Mouse (Mus musculus): Measurements from ENCODE around the gene Zbtb33. TPM values are rescaled to one million over a fixed set of nuclear protein-coding genes. Genes with fewer than 3 reads are reported as not detected.
A peak's percentile ranks its signal among the peaks of the same experiment; 100 is the strongest.

Gene Zbtb33
- total RNA-seq (2017): 30.6 and 31.5 TPM in 2 replicates

DNA sequence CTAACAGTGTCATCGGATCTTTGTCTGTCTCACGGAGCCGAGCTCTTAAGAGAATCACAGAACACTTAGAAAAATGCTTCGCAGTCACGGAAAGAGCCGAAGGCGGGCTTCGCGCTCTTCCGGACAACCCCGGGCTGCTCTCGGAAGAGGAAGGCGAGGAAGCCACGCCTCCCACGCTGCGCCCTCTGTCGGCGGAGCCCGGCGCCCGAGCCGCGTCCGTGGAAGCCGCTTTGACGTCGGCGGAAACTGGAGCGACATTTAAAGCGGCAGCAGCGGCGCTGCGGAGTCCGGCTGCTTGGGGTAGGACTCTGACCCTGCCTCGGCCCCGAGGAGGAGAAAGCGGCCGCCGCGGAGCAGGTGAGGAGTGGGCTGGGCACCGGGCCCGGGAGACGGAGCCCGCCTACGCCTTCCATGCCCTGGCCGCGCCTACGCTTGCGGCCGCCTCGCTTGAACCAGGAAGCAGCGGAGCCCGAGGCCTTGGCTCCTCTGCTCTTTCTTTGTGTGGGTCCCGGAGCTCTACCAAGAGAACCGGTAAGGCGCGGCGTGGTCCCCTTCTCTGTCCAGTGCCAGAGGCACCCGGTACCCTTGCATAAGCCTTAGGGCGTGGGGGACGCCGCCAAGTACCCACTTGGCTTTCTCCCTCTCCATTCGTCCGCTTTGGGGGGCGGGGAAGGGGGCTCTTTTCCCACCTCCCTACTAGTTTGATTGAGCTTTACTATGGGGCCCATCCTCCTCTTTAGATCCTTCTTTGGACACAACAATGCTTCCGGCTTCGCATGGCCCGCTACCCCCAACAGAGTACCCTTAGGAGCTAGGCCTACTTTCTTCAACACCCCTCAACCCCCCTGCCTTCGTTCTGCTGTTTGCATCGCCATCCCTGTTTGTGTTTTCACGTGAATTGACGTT, at the start of gene Zbtb33:
Gene Zbtb33 (plus strand): TSS at position 242 of the 906 bp plus-strand sequence.
- peak; percentile 96 for ATAC-seq (replicated peaks; ENCODE audit: low read depth, poor library complexity, severe bottlenecking)

DNA sequence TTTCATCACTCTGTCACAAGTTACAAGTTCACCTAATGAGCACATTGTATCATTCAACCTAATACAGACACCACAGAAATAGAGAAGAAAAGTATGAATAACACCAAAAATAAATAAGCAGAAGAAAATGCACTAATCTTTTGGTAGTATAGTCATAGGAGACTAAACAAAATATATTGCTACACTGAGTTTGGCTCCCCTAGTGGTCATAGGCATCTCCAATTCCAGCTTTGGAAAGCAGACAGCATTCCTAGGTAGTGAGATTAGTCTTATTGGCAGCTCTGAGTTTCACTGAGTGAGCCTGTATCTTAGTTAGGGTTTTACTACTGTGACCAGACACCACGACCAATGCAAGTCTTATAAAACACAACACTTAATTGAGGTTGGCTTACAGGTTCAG, 30.5 kb upstream of the Zbtb33 start:
- ATAC-seq (replicated peaks; ENCODE audit: low read depth, poor library complexity, severe bottlenecking): no peak

DNA sequence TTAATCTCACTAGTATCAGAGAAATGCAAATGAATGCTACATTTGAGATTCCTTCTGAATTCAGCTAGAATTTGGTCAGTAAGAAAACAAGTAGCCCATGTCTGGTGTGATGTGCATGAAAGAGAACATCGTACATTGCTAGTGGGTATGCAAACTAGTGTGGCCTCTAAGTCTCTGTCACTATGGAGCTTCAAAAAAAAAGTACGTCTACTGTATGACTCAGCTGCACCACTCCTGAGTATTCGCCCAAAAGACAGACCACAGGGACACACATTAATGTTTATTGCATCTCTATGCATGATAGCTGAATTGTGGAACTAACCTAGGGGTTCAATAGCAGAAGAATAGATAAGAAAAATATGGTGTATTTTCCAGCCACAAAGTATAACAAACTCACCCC, 24.3 kb upstream of the Zbtb33 start:
- ATAC-seq (replicated peaks; ENCODE audit: low read depth, poor library complexity, severe bottlenecking): no peak

DNA sequence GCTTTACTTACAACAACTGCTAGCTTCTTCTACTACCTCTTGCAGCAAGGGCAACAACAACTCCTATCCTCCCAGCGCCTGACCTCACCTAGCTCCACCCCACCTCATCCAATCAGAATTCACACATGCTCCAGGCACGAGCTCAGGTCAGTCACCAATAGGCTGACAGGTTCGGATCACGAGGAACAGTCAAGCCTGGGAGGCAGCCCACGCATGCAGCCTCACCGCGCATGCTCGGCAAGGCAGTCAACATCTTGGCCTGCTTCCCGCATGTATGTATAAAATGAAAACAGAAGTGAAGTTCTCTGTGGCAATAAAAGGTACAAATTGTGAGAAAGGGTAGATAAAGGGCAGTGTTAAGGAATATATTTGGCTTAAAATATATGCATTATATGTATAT, 23.5 kb upstream of the Zbtb33 start:
- ATAC-seq (replicated peaks; ENCODE audit: low read depth, poor library complexity, severe bottlenecking): no peak

DNA sequence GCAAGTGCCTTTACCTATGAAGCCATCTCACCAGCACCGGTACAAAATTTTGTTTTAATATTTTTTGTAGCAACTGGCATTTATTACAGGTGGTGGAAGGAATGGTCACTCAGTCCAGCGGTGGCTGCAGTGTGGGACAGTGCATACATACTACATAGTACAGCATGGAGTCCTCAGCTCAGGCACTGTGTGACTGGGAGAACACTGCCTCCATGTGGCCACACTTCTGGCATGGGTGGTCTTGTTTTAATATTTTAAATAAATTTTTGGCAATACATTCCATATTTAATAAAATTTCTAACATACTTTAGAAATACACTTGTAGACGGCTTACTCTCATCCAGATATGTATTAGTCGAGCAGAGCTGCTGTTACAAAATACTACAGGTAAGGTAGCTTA, 23.0 kb upstream of the Zbtb33 start:
- ATAC-seq (replicated peaks; ENCODE audit: low read depth, poor library complexity, severe bottlenecking): no peak

DNA sequence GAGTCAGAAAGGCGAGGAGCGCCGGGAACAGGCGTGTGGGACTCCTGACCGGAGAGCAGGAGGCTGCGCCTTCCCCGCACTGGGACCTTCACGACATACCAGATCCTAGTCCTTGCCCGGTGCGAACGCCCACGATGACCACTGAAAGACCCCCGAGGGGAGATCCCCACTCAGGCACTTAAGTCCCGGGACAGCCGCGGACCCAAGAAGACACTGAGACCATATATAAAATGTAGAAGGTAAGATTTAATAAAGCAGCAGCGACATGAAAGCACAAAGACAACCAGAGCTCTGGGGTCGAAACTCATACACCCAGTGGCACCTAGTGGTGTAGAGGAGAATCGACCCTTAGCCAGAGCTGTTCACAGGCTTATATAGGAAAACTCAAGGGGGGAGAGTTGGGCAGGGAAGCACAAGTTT, 9.7 kb upstream of the Zbtb33 start:
- peak; percentile 75; the same call in 1 of the 2 replicates for ATAC-seq (replicated peaks; ENCODE audit: low read depth, poor library complexity, severe bottlenecking)

DNA sequence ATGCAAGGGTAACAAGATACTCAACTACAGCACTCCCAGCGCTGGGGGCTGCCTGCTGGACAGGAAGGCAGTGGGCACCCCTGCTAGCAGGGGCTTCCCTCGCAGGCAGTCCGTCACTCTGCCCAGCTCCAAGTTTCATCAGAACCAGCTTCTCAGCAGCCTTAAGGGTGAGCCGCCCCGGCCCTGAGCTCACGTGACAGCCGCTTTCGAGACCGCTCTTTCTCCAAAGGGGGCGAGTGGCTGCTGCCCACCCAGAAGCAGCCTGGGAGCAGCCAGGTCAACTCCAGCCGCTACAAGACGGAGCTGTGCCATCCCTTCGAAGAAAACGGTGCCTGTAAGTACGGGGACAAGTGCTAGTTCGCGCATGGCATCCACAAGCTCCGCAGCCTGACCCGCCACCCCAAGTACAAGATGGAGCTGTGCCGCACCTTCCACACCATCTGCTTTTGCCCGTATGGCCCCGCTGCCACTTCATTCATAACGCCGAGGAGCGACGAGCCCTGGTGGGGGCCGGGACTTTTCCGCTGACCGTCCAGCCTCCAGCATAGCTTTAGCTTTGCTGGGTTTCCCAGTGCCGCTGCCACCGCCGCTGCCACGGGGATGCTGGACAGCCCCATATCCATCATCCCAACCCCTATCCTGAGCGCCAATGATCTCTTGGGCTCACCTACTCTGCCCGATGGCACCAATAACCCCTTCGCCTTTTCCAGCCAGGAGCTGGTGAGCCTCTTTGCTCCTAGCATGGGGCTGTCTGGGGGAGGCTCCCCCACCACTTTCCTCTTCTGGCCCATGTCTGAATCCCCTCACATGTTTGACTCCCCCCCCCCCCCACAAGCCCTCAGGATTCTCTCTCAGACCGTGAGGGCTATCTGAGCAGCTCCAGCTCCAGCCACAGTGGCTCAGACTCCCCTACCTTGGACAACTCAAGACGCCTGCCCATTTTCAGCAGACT, 8.7 kb upstream of the Zbtb33 start:
- peak; percentile 42 for ATAC-seq (replicated peaks; ENCODE audit: low read depth, poor library complexity, severe bottlenecking)

DNA sequence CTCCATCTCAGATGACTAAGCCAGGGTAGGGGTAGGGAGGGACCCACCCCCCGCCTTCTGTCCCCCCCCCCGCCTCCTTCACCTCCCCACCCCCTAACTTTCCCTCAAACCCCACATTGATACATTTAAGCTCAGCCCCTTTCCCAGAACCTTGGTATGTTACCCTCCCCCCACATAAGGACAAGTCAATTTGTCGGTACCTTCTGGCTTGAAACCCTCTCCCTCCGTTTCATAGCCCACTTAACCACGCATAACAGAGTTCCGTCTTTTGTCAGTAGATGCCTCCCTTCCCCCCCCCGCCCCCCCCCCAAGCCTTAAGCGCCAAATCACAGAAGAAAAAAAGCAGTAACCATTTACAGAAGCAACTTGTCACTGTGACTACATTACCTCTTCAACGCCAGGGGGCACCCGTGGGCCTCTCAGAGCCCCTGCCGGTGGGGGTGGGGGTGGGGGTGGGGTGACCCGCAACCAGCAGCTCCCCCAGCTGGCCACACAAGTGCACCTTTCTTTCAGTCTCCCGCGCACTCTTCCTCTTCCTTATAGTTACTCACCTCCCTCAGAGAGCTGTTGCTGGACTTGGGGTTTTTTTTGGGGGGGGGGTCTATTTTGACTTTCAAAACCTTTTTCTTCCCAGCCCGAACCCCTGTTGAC, 7.9 kb upstream of the Zbtb33 start:
- ATAC-seq (replicated peaks; ENCODE audit: low read depth, poor library complexity, severe bottlenecking): peak; percentile 88

DNA sequence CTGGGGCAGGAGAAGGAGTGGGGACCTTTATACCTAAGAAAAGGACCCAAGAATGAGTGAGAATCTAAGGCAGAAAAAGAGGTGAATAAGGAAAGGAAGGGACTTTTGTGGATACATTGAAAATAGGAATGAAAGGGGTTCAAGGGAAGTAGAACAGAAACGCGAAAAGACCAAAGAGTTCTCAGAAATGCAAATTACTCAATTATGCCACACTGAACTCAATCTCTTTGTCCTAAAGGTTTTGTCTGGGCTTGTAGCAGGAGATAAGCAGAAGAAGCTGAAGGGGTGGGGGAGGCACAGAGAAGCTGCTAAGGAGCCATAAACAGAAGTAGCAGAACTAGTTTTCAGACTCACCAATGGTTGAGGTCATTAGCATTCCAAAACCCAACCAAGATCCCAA, 4.1 kb upstream of the Zbtb33 start:
- no peak for ATAC-seq (replicated peaks; ENCODE audit: low read depth, poor library complexity, severe bottlenecking)

DNA sequence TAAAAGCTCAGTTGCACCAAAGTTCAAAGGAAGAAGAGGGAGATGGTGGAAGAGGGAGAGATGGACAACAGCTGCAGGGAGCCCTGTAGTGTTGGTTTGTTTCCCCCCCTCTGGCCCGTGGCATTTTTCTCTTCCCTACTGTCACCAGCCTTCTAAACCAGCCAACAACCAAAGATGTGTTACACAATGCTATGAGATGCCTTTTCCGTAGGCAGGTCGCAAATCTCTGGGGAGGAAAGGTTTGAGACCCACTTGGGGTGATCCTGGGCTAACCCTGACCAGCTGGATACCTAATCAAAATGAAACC, 818 bp downstream of the Zbtb33 start:
- no peak for ATAC-seq (replicated peaks; ENCODE audit: low read depth, poor library complexity, severe bottlenecking)

DNA sequence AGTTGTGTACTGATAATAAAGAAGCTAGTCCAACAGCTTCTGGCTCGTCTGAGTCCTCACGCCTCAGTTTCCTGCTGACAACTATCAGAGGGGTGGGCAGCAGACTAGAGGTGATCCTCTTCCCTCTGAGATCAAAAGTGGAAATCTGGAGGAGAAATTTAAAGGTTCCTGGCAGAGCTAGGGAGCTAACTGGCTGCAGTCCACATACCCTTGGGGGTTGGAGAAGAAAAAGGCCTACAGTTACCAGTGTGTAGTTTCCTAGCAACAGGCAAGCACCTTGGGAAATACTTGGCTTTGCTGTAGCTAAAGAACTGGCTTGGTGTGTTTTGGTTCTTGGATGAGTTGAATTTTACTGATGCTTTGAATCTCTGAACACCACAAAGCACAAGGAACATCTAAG, 12.2 kb downstream of the Zbtb33 start:
- ATAC-seq (replicated peaks; ENCODE audit: low read depth, poor library complexity, severe bottlenecking): no peak

DNA sequence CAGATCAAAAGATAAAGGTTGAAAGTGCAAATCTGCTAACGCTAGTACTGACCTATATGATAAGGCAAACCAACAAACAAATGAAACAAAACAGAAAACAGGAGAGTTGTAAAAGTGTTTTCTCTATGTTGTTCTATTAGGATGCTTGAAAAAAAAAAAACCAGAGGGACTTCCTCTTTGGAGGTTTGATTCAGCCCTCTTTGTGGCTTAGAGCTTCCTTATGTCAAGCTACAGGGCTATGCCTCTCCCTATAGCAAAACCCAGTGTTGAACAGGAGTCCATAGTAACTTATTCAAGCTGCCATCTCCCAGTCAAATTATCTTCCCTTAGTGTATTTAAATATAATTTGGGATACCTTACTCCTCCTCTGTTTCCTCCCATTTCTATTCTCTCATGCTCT, 17.8 kb downstream of the Zbtb33 start:
- ATAC-seq (replicated peaks; ENCODE audit: low read depth, poor library complexity, severe bottlenecking): peak; percentile 89

DNA sequence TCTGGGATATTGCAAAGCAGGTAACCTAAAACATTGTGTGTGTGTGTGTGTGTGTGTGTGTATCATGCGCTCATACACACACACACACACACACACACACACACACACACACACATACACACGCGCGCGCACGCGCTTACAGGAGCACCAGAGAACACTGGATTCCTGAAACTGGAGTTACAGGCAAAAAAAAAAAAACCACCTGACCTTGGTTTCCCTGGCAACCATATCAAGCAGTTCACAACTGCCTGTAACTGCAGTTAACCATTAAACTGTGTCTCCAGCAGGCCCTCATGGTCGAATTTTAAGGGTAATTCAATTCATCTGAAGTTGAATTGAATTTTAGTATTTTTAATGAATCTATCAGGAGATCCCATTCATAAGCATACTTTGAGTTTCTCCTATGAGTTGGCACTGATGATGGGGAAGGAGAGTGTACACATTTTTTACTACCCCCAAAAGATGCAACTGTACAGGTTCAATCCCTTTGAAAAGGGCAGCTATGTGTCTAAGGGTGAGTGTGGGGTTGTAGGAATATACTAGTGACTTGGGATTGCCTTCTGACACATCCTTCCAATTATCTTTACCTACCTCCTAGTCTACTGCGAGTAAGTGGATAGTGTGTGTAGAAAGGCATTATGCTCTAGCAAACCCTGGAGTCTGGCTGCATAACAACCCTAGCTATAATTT, 27.5 kb downstream of the Zbtb33 start:
- no peak for ATAC-seq (replicated peaks; ENCODE audit: low read depth, poor library complexity, severe bottlenecking)

DNA sequence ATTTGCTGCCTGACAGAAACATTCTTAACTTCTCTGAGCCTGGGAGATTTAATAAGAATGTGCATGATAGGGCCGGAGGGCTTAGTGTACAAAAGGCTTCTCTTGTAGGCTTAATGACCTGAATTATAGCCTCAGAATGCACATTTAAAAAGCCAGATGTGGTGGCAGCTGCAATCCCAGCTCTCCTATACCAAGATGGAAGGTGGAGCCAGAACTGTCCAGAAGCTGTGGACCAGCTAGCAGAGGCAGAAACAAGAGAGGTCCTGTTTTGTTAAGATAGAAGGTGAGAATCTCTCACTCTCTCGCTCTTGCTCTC, 28.0 kb downstream of the Zbtb33 start:
- no peak for ATAC-seq (replicated peaks; ENCODE audit: low read depth, poor library complexity, severe bottlenecking)

DNA sequence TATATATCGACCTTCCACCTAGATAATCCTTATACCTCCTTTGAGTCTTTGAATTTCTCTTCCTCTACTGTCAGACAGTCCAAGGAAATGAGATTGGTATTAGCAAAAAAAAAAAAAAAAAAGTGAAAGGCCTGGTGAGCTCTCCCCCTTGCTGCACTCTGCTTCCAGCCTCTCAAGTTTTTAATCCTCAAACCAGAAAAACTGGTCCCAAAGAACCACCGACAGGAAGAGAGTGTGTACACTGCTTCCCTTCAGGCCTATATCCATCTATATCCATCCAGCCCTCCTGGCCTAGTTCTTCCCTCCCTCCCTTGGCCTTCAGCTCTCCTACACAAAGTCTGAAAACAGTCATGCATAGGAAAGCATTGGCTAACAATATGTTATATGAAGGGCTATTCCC, 33.2 kb downstream of the Zbtb33 start:
- ATAC-seq (replicated peaks; ENCODE audit: low read depth, poor library complexity, severe bottlenecking): no peak

DNA sequence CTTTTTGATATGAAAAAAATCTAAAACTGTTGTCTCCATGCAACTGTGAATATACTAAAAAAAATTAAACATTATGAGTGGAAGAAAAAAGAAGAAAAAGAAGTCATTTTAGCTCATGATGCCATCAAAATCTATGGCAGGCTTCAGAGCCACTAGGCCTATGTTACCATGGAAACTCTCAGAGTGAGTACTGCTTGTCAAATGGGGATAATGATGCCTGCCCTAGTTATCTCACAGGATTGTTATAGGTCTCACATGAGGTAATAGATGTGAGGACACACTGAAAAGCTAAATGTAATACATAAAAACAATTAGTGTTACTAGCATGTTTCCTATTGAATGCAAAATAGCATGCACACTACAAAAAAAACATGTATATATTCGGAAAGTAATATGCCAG, 40.3 kb downstream of the Zbtb33 start:
- no peak for ATAC-seq (replicated peaks; ENCODE audit: low read depth, poor library complexity, severe bottlenecking)

DNA sequence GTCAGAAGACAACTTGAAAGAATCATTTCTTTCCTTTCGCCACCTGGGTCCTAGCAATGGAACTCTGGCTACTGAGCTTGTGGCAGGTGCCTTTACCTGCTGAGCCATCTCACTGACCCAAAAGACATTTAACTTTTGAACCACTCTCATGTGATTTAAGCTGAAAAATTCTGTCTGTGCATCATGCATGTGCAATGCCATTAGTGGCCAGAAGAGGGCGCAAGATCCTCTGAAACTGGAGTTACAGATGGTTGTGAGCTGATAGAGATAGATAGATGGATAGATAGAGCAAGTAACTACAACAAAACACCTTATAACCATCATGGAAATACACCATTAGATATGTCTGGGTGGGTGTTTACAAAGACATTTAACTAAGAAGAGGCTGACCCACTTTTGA, 48.1 kb downstream of the Zbtb33 start:
- no peak for ATAC-seq (replicated peaks; ENCODE audit: low read depth, poor library complexity, severe bottlenecking)
